Mouse (Mus musculus): ENCODE measurements at regions not wholly inside any gene's neighbourhood (a gene's known extent, or its start where the extent isn't known, plus 50 kb on each side); places are given as distances from the start of the nearest gene placed in this dataset.

- TF ChIP-seq POLR2A (IDR thresholded peaks at IDR 0.05; ENCODE audit: low read depth, low read length) (no peak), CTCF (IDR thresholded peaks at IDR 0.05; ENCODE audit: borderline replicate concordance, insufficient read depth, low read length) (no peak)
Measured at GRCm38 (mm10) chr3:143955508-143955907, 249.5 kb downstream of the Lmo4 start.
